Mouse (Mus musculus): ENCODE data around the gene Tomm70a. TPM values are rescaled to one million over a fixed set of nuclear protein-coding genes. Genes with fewer than 3 reads are reported as not detected.

Tomm70a gene
- polyA plus RNA-seq, 1 experiment from 2014 or later, result 50.0 TPM

Other genes with a start within 250 kb of the Tomm70a start
- 5.3 and 8.8 TPM in 2 replicates for gene Tmem45a, start 235.5 kb upstream of the Tomm70a start, polyA plus RNA-seq (2016; fragmentation: Nextera tagmentation; extraction: Ambion mirVana)
- not detected in 2 replicates for gene Lnp1, start 193.6 kb upstream of the Tomm70a start, polyA plus RNA-seq (2016; fragmentation: Nextera tagmentation; extraction: Ambion mirVana)
- not detected in 2 replicates for gene Tmem45a2, start 50.3 kb upstream of the Tomm70a start, polyA plus RNA-seq (2016; fragmentation: Nextera tagmentation; extraction: Ambion mirVana)
- gene Nit2, start 45.6 kb downstream of the Tomm70a start, polyA plus RNA-seq (2016; fragmentation: Nextera tagmentation; extraction: Ambion mirVana), result 62.2 and 68.1 TPM in 2 replicates
- gene Tbc1d23, start 109.8 kb downstream of the Tomm70a start, polyA plus RNA-seq (2016; fragmentation: Nextera tagmentation; extraction: Ambion mirVana), result 20.1 and 20.7 TPM in 2 replicates
- gene Tmem30c, start 171.2 kb downstream of the Tomm70a start, polyA plus RNA-seq (2016; fragmentation: Nextera tagmentation; extraction: Ambion mirVana), result 0.06 TPM in 1 of 2 replicates, not detected in the other
- 11.5 and 12.7 TPM in 2 replicates for gene Filip1l, start 231.4 kb downstream of the Tomm70a start, polyA plus RNA-seq (2016; fragmentation: Nextera tagmentation; extraction: Ambion mirVana)

Measured in embryonic facial prominence, embryonic 10.5 days (tissue).